Mouse (Mus musculus) megakaryocyte, embryonic 14.5 days (primary cell): ENCODE results near the gene Msrb1. TPM values are rescaled to one million over a fixed set of nuclear protein-coding genes. Genes with fewer than 3 reads are reported as not detected.
"Not testable (repeated sequence)": the region's sequence is repeated elsewhere in the genome, so short reads cannot be mapped to it uniquely, and the experiment has no call there.

Source experiments
- H3K27me3 ChIP-seq: replicated peaks from 2 replicates; pipeline ENCODE3; 2012; ENCODE audit warnings: inconsistent platforms
- H3K36me3 ChIP-seq: replicated peaks from 2 replicates; pipeline ENCODE3; 2012; ENCODE audit warnings: low read length, inconsistent platforms, mixed read lengths
- H3K4me1 ChIP-seq: 2 replicates; pipeline ENCODE4 v1.6.1; 2012; ENCODE audit warnings: inconsistent platforms
- H3K4me3 ChIP-seq: replicated peaks from 2 replicates; pipeline ENCODE3; 2012; ENCODE audit warnings: moderate library complexity, mild to moderate bottlenecking, inconsistent platforms
- H3K9me3 ChIP-seq: 2 replicates; pipeline ENCODE4 v1.6.1; 2012; ENCODE audit warnings: inconsistent platforms
- FLI1 ChIP-seq: IDR thresholded peaks from 2 replicates; pipeline ENCODE4 v1.6.1; 2012; ENCODE audit warnings: low read length, inconsistent platforms, mixed read lengths
- GATA1 ChIP-seq: IDR thresholded peaks from 3 replicates; pipeline ENCODE4 v1.6.1; 2012; ENCODE audit warnings: mixed read lengths, low read length, inconsistent platforms, borderline replicate concordance
- polyA plus RNA-seq: library from polyadenylated mRNA; stranded (reverse); fragments of >175 nt; gene quantifications from 2 replicates; pipeline ENCODE4 v1.2.3, GENCODE M21; 2012; ENCODE audit warnings: low replicate concordance; ENCODE audit not compliant: insufficient read depth

Gene Msrb1
- polyA plus RNA-seq, 1 experiment: 40.5 TPM

GRCm38 (mm10) chr17:24699473-24699872 is 37.0 kb upstream of the Msrb1 start:
- H3K36me3 ChIP-seq: peaks cover 52% of the 10 kb centered on the region

GRCm38 (mm10) chr17:24701251-24701650 is 35.2 kb upstream of the Msrb1 start:
- H3K4me1 ChIP-seq: peaks cover 39% of the 10 kb centered on the region
- TF ChIP-seq GATA1 (no peak), FLI1 (no peak)
- H3K36me3 ChIP-seq: peaks cover 63% of the 10 kb centered on the region
- H3K4me3 ChIP-seq: no peak overlapping the region
- H3K9me3 ChIP-seq: no peaks in the 10 kb centered on the region
- no peaks in the 10 kb centered on the region for H3K27me3 ChIP-seq

More at GRCm38 (mm10) chr17:24699473-24699872, 37.0 kb upstream of the Msrb1 start:
- peaks cover 35% of the 10 kb centered on the region for H3K4me1 ChIP-seq
- TF ChIP-seq FLI1: no peak
- no peak for TF ChIP-seq GATA1
- H3K4me3 ChIP-seq: no peak overlapping the region
- no peaks in the 10 kb centered on the region for H3K9me3 ChIP-seq
- no peaks in the 10 kb centered on the region for H3K27me3 ChIP-seq

- peaks cover 43% of the 10 kb centered on the region for H3K36me3 ChIP-seq
- H3K27me3 ChIP-seq: no peaks in the 10 kb centered on the region
- no peak for TF ChIP-seq FLI1
- no peak for TF ChIP-seq GATA1
- no peak overlapping the region for H3K4me3 ChIP-seq
- H3K4me1 ChIP-seq: peaks cover 26% of the 10 kb centered on the region
- H3K9me3 ChIP-seq: no peaks in the 10 kb centered on the region
Observed at GRCm38 (mm10) chr17:24705821-24706220, 30.6 kb upstream of the Msrb1 start.

- peaks cover 29% of the 10 kb centered on the region for H3K36me3 ChIP-seq
- no peaks in the 10 kb centered on the region for H3K9me3 ChIP-seq
- peak within 1 kb of the TSS; percentile 97 for H3K4me3 ChIP-seq
- TF ChIP-seq FLI1 (no peak), GATA1 (no peak)
- H3K4me1 ChIP-seq: peaks cover 26% of the 10 kb centered on the region
- H3K27me3 ChIP-seq: no peaks in the 10 kb centered on the region
Observed at GRCm38 (mm10) chr17:24706982-24707800, 29.3 kb upstream of the Msrb1 start, which contains the start of gene Tbl3. Gene Tbl3 (minus strand): TSS chr17:24707660.

GRCm38 (mm10) chr17:24707801-24708425 is 28.5 kb upstream of the Msrb1 start:
- TF ChIP-seq GATA1 (no peak), FLI1 (no peak)
- peaks cover 23% of the 10 kb centered on the region for H3K36me3 ChIP-seq
- H3K4me3 ChIP-seq: peak overlapping the region; percentile 97

GRCm38 (mm10) chr17:24708646-24709045 is 27.8 kb upstream of the Msrb1 start:
- Histone ChIP-seq H3K4me3 (peak overlapping the region; percentile 73), H3K9me3 (no peaks in the 10 kb centered on the region), H3K4me1 (peaks cover 26% of the 10 kb centered on the region), H3K36me3 (peaks cover 21% of the 10 kb centered on the region), H3K27me3 (no peaks in the 10 kb centered on the region)
- TF ChIP-seq FLI1 (no peak), GATA1 (no peak)

More at GRCm38 (mm10) chr17:24707801-24708425, 28.5 kb upstream of the Msrb1 start:
- H3K27me3 ChIP-seq: no peaks in the 10 kb centered on the region
- peaks cover 26% of the 10 kb centered on the region for H3K4me1 ChIP-seq
- no peaks in the 10 kb centered on the region for H3K9me3 ChIP-seq

- no peaks in the 10 kb centered on the region for H3K27me3 ChIP-seq
- H3K4me3 ChIP-seq: no peak overlapping the region
- no peaks in the 10 kb centered on the region for H3K9me3 ChIP-seq
- no peak for TF ChIP-seq FLI1
- no peak for TF ChIP-seq GATA1
- peaks cover 33% of the 10 kb centered on the region for H3K36me3 ChIP-seq
- peaks cover 11% of the 10 kb centered on the region for H3K4me1 ChIP-seq
Observed at GRCm38 (mm10) chr17:24715556-24715955, 20.9 kb upstream of the Msrb1 start.

GRCm38 (mm10) chr17:24716166-24716682 is 20.2 kb upstream of the Msrb1 start:
- TF ChIP-seq GATA1 (no peak), FLI1 (no peak)
- Histone ChIP-seq H3K4me1 (peaks cover 15% of the 10 kb centered on the region), H3K9me3 (no peaks in the 10 kb centered on the region), H3K4me3 (peak overlapping the region; percentile 50), H3K36me3 (peaks cover 38% of the 10 kb centered on the region), H3K27me3 (no peaks in the 10 kb centered on the region)

- Histone ChIP-seq H3K4me1 (peaks cover 32% of the 10 kb centered on the region), H3K4me3 (peak within 1 kb of the TSS; percentile 70), H3K27me3 (no peaks in the 10 kb centered on the region), H3K9me3 (no peaks in the 10 kb centered on the region), H3K36me3 (peaks cover 52% of the 10 kb centered on the region)
- TF ChIP-seq FLI1 (no peak), GATA1 (no peak)
Observed at GRCm38 (mm10) chr17:24717943-24718342, 18.5 kb upstream of the Msrb1 start, which contains the start of the genes Rnf151 and Rps2. Gene Rnf151 (minus strand): TSS chr17:24718063. Gene Rps2 (plus strand): TSS chr17:24718116.

GRCm38 (mm10) chr17:24718938-24719337 is 17.5 kb upstream of the Msrb1 start:
- peaks cover 52% of the 10 kb centered on the region for H3K36me3 ChIP-seq
- H3K4me1 ChIP-seq: peaks cover 41% of the 10 kb centered on the region
- not testable (repeated sequence) for H3K9me3 ChIP-seq, H3K27me3 ChIP-seq
- peak overlapping the region; percentile 70 for H3K4me3 ChIP-seq
